Mouse (Mus musculus): ENCODE results near the gene Pfkfb4. TPM values are rescaled to one million over a fixed set of nuclear protein-coding genes. Genes with fewer than 3 reads are reported as not detected.

Gene Pfkfb4
- polyA plus RNA-seq, 1 experiment from 2014 or later = 3.9 TPM

GRCm38 (mm10) chr9:109060184-109060897, 68.8 kb downstream of the Pfkfb4 start:
- ATAC-seq (ENCODE audit: insufficient read depth) = no peak
- H3K27me3 ChIP-seq = no peaks in the 10 kb centered on the region
- H3K4me1 ChIP-seq (replicated peaks) = peaks cover 33% of the 10 kb centered on the region
- H3K9ac ChIP-seq = no peak overlapping the region
- WGBS (ENCODE audit: insufficient replicate concordance) = 86% methylated on average over 16 of the region's 16 CpGs
- no peak overlapping the region for H3K27ac ChIP-seq (replicated peaks)
- H3K36me3 ChIP-seq (replicated peaks) = peaks cover 52% of the 10 kb centered on the region
- H3K4me2 ChIP-seq = peak overlapping the region; percentile 88; the same call in 1 of the 2 replicates
- H3K4me3 ChIP-seq (replicated peaks) = no peak overlapping the region
- no peaks in the 10 kb centered on the region for H3K9me3 ChIP-seq (replicated peaks)

GRCm38 (mm10) chr9:109060898-109061295, 69.3 kb downstream of the Pfkfb4 start:
- Histone ChIP-seq H3K36me3 (replicated peaks) (peaks cover 58% of the 10 kb centered on the region), H3K4me1 (replicated peaks) (peaks cover 27% of the 10 kb centered on the region), H3K27me3 (no peaks in the 10 kb centered on the region), H3K4me3 (replicated peaks) (no peak overlapping the region), H3K9me3 (replicated peaks) (no peaks in the 10 kb centered on the region), H3K27ac (replicated peaks) (no peak overlapping the region), H3K4me2 (no peak overlapping the region), H3K9ac (no peak overlapping the region)
- no peak for ATAC-seq (ENCODE audit: insufficient read depth)
- 70% methylated on average over 5 of the region's 5 CpGs for WGBS (ENCODE audit: insufficient replicate concordance)

GRCm38 (mm10) chr9:109068095-109068735, 76.6 kb downstream of the Pfkfb4 start:
- no peaks in the 10 kb centered on the region for H3K9me3 ChIP-seq (replicated peaks)
- H3K4me1 ChIP-seq (replicated peaks) = peaks cover 12% of the 10 kb centered on the region
- WGBS (ENCODE audit: insufficient replicate concordance) = 86% methylated on average over 3 of the region's 3 CpGs
- peaks cover 84% of the 10 kb centered on the region for H3K36me3 ChIP-seq (replicated peaks)
- no peak overlapping the region for H3K27ac ChIP-seq (replicated peaks)
- H3K4me2 ChIP-seq = no peak overlapping the region
- no peak for ATAC-seq (ENCODE audit: insufficient read depth)
- no peaks in the 10 kb centered on the region for H3K27me3 ChIP-seq
- H3K9ac ChIP-seq = no peak overlapping the region
- no peak overlapping the region for H3K4me3 ChIP-seq (replicated peaks)

- Histone ChIP-seq H3K4me1 (replicated peaks) (peaks cover 29% of the 10 kb centered on the region), H3K9ac (peak within 1 kb of the TSS; percentile 89), H3K4me3 (replicated peaks) (peak within 1 kb of the TSS; percentile 88), H3K27ac (replicated peaks) (peak within 1 kb of the TSS; percentile 77), H3K36me3 (replicated peaks) (peaks cover 36% of the 10 kb centered on the region), H3K4me2 (peak within 1 kb of the TSS; percentile 94), H3K9me3 (replicated peaks) (no peaks in the 10 kb centered on the region), H3K27me3 (no peaks in the 10 kb centered on the region)
- under 1% methylated on average over 57 of the region's 57 CpGs for WGBS (ENCODE audit: insufficient replicate concordance)
- ATAC-seq (ENCODE audit: insufficient read depth) = peak; percentile 96
Observed at GRCm38 (mm10) chr9:109073661-109074573, 82.3 kb downstream of the Pfkfb4 start, which contains the start of gene Atrip. Atrip (minus strand) TSS chr9:109074124.

- Histone ChIP-seq H3K4me2 (peak overlapping the region; percentile 73), H3K9me3 (replicated peaks) (no peaks in the 10 kb centered on the region), H3K4me3 (replicated peaks) (peak overlapping the region; percentile 88; the same call in 1 of the 2 replicates), H3K27ac (replicated peaks) (no peak overlapping the region), H3K9ac (0 out of 2 replicates have a peak overlapping the region, but pooled peaks have one; percentile 87), H3K36me3 (replicated peaks) (peaks cover 27% of the 10 kb centered on the region), H3K4me1 (replicated peaks) (peaks cover 29% of the 10 kb centered on the region), H3K27me3 (no peaks in the 10 kb centered on the region)
- 79% methylated on average over 3 of the region's 3 CpGs for WGBS (ENCODE audit: insufficient replicate concordance)
- no peak for ATAC-seq (ENCODE audit: insufficient read depth)
Observed at GRCm38 (mm10) chr9:109080516-109080915, 88.9 kb downstream of the Pfkfb4 start.

GRCm38 (mm10) chr9:109081749-109082123, 90.2 kb downstream of the Pfkfb4 start:
- Histone ChIP-seq H3K27me3 (no peaks in the 10 kb centered on the region), H3K4me2 (peak overlapping the region; percentile 73), H3K9ac (peak overlapping the region; percentile 87), H3K4me3 (replicated peaks) (peak overlapping the region; percentile 88), H3K36me3 (replicated peaks) (peaks cover 27% of the 10 kb centered on the region), H3K9me3 (replicated peaks) (no peaks in the 10 kb centered on the region), H3K27ac (replicated peaks) (peak overlapping the region; percentile 81), H3K4me1 (replicated peaks) (peaks cover 29% of the 10 kb centered on the region)
- 1% methylated on average over 11 of the region's 11 CpGs for WGBS (ENCODE audit: insufficient replicate concordance)
- ATAC-seq (ENCODE audit: insufficient read depth) = 0 out of 2 replicates have a peak, but pooled peaks have one; percentile 1

MicroRNA genes within 50 kb of the gene (microRNA counts, 519-probe panel; counts per million panel counts)
- microRNA mmu-miR-711 = not detected

Small RNAs within 50 kb of the gene (microRNA-seq; reads per million reads assigned to microRNA genes)
- not detected for gene Mir711

Other genes with a start within 250 kb of the Pfkfb4 start
- 11.6 and 12.9 TPM in 2 replicates for gene Ip6k2, start 208.0 kb upstream of the Pfkfb4 start, polyA plus RNA-seq (2015; fragmentation: Nextera tagmentation; extraction: Ambion mirVana)
- 3.9 and 9.1 TPM in 2 replicates for gene Nckipsd, start 183.4 kb upstream of the Pfkfb4 start, polyA plus RNA-seq (2015; fragmentation: Nextera tagmentation; extraction: Ambion mirVana)
- 0.15 and 0.16 TPM in 2 replicates for gene Celsr3, start 165.5 kb upstream of the Pfkfb4 start, polyA plus RNA-seq (2015; fragmentation: Nextera tagmentation; extraction: Ambion mirVana)
- 6.3 and 6.5 TPM in 2 replicates for gene Slc26a6, start 138.5 kb upstream of the Pfkfb4 start, polyA plus RNA-seq (2015; fragmentation: Nextera tagmentation; extraction: Ambion mirVana)
- gene Tmem89, start 77.2 kb upstream of the Pfkfb4 start, polyA plus RNA-seq (2015; fragmentation: Nextera tagmentation; extraction: Ambion mirVana) = not detected in 2 replicates
- gene Uqcrc1, start 55.1 kb upstream of the Pfkfb4 start, polyA plus RNA-seq (2015; fragmentation: Nextera tagmentation; extraction: Ambion mirVana) = 316 and 353 TPM in 2 replicates
- 0.33 and 0.60 TPM in 2 replicates for gene Col7a1, start 38.2 kb upstream of the Pfkfb4 start, polyA plus RNA-seq (2015; fragmentation: Nextera tagmentation; extraction: Ambion mirVana)
- gene Ucn2, start 5.8 kb upstream of the Pfkfb4 start, polyA plus RNA-seq (2015; fragmentation: Nextera tagmentation; extraction: Ambion mirVana) = 0.07 TPM in 1 of 2 replicates, not detected in the other
- gene Shisa5, start 46.8 kb downstream of the Pfkfb4 start, polyA plus RNA-seq (2015; fragmentation: Nextera tagmentation; extraction: Ambion mirVana) = 23.1 and 23.6 TPM in 2 replicates
- gene Trex1, start 68.0 kb downstream of the Pfkfb4 start, polyA plus RNA-seq (2015; fragmentation: Nextera tagmentation; extraction: Ambion mirVana) = 8.6 and 9.8 TPM in 2 replicates
- gene Atrip, start 82.3 kb downstream of the Pfkfb4 start, polyA plus RNA-seq (2015; fragmentation: Nextera tagmentation; extraction: Ambion mirVana) = 9.2 and 12.6 TPM in 2 replicates
- 11.4 and 12.0 TPM in 2 replicates for gene Ccdc51, start 90.7 kb downstream of the Pfkfb4 start, polyA plus RNA-seq (2015; fragmentation: Nextera tagmentation; extraction: Ambion mirVana)
- 249 and 328 TPM in 2 replicates for gene Tma7, start 90.8 kb downstream of the Pfkfb4 start, polyA plus RNA-seq (2015; fragmentation: Nextera tagmentation; extraction: Ambion mirVana)
- gene Plxnb1, start 103.6 kb downstream of the Pfkfb4 start, polyA plus RNA-seq (2015; fragmentation: Nextera tagmentation; extraction: Ambion mirVana) = 3.5 and 5.8 TPM in 2 replicates
- gene Fbxw21, start 170.3 kb downstream of the Pfkfb4 start, polyA plus RNA-seq (2015; fragmentation: Nextera tagmentation; extraction: Ambion mirVana) = 0.05 TPM in 1 of 2 replicates, not detected in the other
- not detected in 2 replicates for gene Fbxw13, start 204.2 kb downstream of the Pfkfb4 start, polyA plus RNA-seq (2015; fragmentation: Nextera tagmentation; extraction: Ambion mirVana)
- gene Fbxw20, start 243.0 kb downstream of the Pfkfb4 start, polyA plus RNA-seq (2015; fragmentation: Nextera tagmentation; extraction: Ambion mirVana) = not detected in 2 replicates